In the genomic region with DNA sequence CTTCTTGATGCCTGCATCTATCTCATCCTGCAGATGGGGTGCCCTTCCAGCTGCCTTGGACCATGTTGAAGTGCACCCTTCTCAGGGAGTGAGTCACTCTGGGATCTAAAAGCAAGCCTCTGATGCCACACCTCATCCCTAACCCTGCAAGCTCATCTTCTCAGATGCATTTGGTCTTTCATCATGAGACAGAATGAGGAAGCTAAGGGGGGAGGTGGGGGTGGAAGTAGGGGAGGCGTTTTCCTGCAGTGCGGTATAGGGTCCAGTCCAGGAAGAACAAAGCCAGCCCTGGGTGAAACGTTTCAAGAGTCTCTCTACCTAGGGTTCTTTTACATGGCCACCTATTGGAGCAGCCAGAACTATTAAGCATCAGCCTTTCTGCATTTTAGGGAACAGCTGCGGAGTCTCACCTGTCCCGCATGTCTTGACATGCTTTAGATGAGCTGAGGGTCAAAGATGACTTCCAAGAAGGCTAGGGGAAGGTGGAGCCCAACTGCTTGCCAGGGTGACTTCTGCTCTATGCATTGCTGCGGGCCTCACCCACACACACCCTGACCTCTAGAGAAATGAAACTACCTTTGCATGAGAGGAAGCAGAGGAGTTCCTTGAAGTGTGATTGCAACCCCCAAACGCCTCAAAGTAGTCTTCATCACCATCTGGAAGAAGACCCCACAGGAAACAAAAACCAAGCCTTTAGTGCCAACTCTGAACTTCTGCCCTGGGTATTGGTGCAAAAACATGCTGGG, we compare ENCODE assay signal across 20 mouse cellular contexts. TPM values are rescaled to one million over a fixed set of nuclear protein-coding genes. Genes with fewer than 3 reads are reported as not detected.
A peak's percentile ranks its signal among the peaks of the same experiment; 100 is the strongest.
DNase-seq lines count a peak whose midpoint lies in the region; ATAC-seq lines count a peak whose summit lies in the region.
"Had no signal": no experiment of that assay in that cellular context is flagged by ENCODE, and none has a peak within 500 bp of the region (broad histone marks: within the 10 kb centered on the region; RNA-seq: fewer than 3 reads in every experiment).

No protein-coding gene starts in this region.

- peak; percentile 13 for ATAC-seq in CD4-positive, CD25-positive, alpha-beta regulatory T cell, adult 4 months
- ATAC-seq in inflammation-experienced regulatory T-cells, adult 6 months, result peak; percentile 23
- ATAC-seq: forebrain, embryonic 13.5 days; hindbrain, embryonic 16.5 days had no signal

- H3K27me3 ChIP-seq in splenic B cell, adult 2 months (ENCODE audit: control insufficient read depth, insufficient read depth, low read length, poor library complexity, severe bottlenecking), result no peaks in the 10 kb centered on the region

- H3K36me3 ChIP-seq in splenic B cell, adult 2 months (ENCODE audit: control insufficient read depth, insufficient read depth, low read length, poor library complexity, severe bottlenecking), result no peaks in the 10 kb centered on the region
- H3K36me3 ChIP-seq: liver, embryonic 13.5 days; neural tube, embryonic 13.5 days had no signal

- DNase-seq in B cell, adult 2 months, result peak; percentile 48 to 51
- peak; percentile 62 for DNase-seq in splenic B cell, adult 2 months (ENCODE audit: low read depth, low spot score)
- no peak for DNase-seq in kidney, adult 18-20 months
- DNase-seq in right cerebral cortex, adult 2 months (ENCODE audit: low spot score in 2 of 2), result no peak
- no peak for DNase-seq in retina, embryonic 14.5 days (ENCODE audit: low spot score)
- DNase-seq in urinary bladder, postnatal 10 days (ENCODE audit: low spot score), result no peak
- DNase-seq: adrenal gland, postnatal 10 days; cerebellum, adult 8-10 months; gastrocnemius, adult 2 months; heart, postnatal 10 days; kidney, adult 8-10 months; kidney, postnatal 4 days; left cerebral cortex, postnatal 4 days; liver, embryonic 13.5 days; midbrain, embryonic 14.5 days had no signal

RNA-seq across cellular contexts. Expression of a gene that starts 17.2 kb away (rescaled TPM):
- polyA plus RNA-seq in CD4-positive, CD25-positive, alpha-beta regulatory T cell, adult 4 months (2017; shearing (Covaris generic)), result 1 to 10 TPM; 3.3 to 3.5 TPM
- polyA plus RNA-seq in inflammation-experienced regulatory T-cells, adult 6 months (2017; shearing (Covaris generic)), result 10 to 100 TPM in 1 of 3 experiments, 1 to 10 TPM in 2; 2.7 to 11.0 (median 3.2) TPM

Comparison
In these comparisons a context has a peak if more than half of its experiments do, and no peak if none do; other contexts are left out.
1. DNase-seq: peak in B cell, adult 2 months (2 of 2) and splenic B cell, adult 2 months (single experiment); none in kidney, adult 18-20 months (single experiment), right cerebral cortex, adult 2 months (0 of 2), retina, embryonic 14.5 days (single experiment) and urinary bladder, postnatal 10 days (single experiment).